Mouse (Mus musculus): ENCODE measurements around the gene Gm128.

DNA sequence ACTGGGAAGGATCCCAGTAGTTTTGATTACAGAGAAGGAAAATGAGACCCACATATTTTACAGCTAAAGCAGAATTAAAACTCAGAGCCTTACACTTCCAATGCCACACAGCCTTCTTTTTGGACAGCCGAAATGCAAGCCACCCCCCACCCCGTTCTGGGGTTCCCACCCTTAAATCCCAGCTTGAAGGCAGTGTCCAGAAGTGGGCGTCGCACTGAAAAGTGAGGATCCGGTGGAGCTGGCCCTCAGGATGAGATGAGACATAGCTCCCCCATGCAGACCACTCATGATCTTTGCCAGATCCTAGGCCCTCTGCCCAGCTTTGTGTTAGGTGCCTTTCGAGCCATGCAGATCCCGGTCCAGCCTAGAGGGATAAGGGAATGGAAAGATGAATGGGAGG, at the start of gene Gm128:
- no peak for TF ChIP-seq CTCF (IDR thresholded peaks at IDR 0.05)
- TF ChIP-seq EP300 (IDR thresholded peaks at IDR 0.05; ENCODE audit: insufficient read depth, low read depth, low read length), result no peak

Data from heart, adult 2 months (tissue).